Mouse (Mus musculus): ENCODE measurements around the gene Ceacam1.

Gene Ceacam1

GRCm38 (mm10) chr7:25411861-25412260, 65.5 kb downstream of the Ceacam1 start:
- no peak for DNase-seq (ENCODE audit: low read depth, low spot score)

Measured in forelimb bud, embryonic 11.5 days (tissue).